Mouse (Mus musculus) bone marrow macrophage, adult 2 months (primary cell): Measurements from ENCODE around the gene Wdr81.

Experiments
- CTCF ChIP-seq: IDR thresholded peaks from 2 replicates; pipeline ENCODE4 v1.5.1; 2012; ENCODE audit warnings: low read depth, mild to moderate bottlenecking, low read length, moderate library complexity
- POLR2A ChIP-seq: IDR thresholded peaks from 2 replicates; pipeline ENCODE4 v1.6.1; 2012; ENCODE audit warnings: mild to moderate bottlenecking, low read depth, low read length, borderline replicate concordance

DNA sequence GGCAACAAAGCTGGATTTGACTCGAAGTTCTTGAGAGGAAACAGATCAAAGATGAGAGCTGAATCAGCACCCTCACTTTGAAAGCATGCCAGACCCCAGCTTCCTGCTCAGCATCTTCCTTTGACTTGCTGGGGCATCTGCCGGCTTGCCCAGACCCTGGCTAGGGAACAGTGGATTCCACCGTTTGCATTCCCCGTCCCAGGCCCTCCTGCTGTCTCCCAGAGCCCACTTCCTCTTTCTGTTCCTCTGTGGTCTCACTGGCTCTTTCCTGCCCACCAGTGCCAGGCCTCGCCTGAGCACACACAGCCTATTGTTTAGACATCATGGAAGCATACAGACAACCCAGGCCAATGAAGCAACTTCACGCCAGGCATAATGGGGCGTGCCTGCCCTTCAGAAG, 39.4 kb downstream of the Wdr81 start:
- TF ChIP-seq POLR2A (no peak), CTCF (no peak)
